Mouse (Mus musculus) thymus, postnatal 4 days (tissue): ENCODE data around the gene B3gat2.

Source experiments
- DNase-seq: peaks from one replicate; pipeline ENCODE4 v3.0.0; 2021

The B3gat2 gene

GRCm38 (mm10) chr1:23836630-23837029 lies 75.1 kb downstream of the B3gat2 start:
- DNase-seq: no peak

- DNase-seq: no peak
Observed at GRCm38 (mm10) chr1:23840924-23841323, 79.4 kb downstream of the B3gat2 start.

GRCm38 (mm10) chr1:23842629-23843028 lies 81.1 kb downstream of the B3gat2 start:
- DNase-seq: no peak

- no peak for DNase-seq
Observed at GRCm38 (mm10) chr1:23843790-23844189, 82.2 kb downstream of the B3gat2 start.

GRCm38 (mm10) chr1:23845007-23845406 lies 83.5 kb downstream of the B3gat2 start:
- DNase-seq: no peak

- no peak for DNase-seq
Observed at GRCm38 (mm10) chr1:23846044-23846680, 84.6 kb downstream of the B3gat2 start.

- no peak for DNase-seq
Observed at GRCm38 (mm10) chr1:23855623-23856022, 94.1 kb downstream of the B3gat2 start.

GRCm38 (mm10) chr1:23860944-23861343 lies 99.4 kb downstream of the B3gat2 start:
- DNase-seq: no peak

- DNase-seq: no peak
Observed at GRCm38 (mm10) chr1:23865566-23865965, 104.0 kb downstream of the B3gat2 start.

GRCm38 (mm10) chr1:23867350-23867862 lies 105.9 kb downstream of the B3gat2 start:
- DNase-seq: no peak

GRCm38 (mm10) chr1:23872194-23872593 lies 110.6 kb downstream of the B3gat2 start:
- no peak for DNase-seq

GRCm38 (mm10) chr1:23882681-23883080 lies 121.1 kb downstream of the B3gat2 start:
- DNase-seq: no peak

- DNase-seq: no peak
Observed at GRCm38 (mm10) chr1:23884087-23884668, 122.6 kb downstream of the B3gat2 start.

GRCm38 (mm10) chr1:23884914-23885313 lies 123.4 kb downstream of the B3gat2 start:
- no peak for DNase-seq

- DNase-seq: no peak
Observed at GRCm38 (mm10) chr1:23892072-23892471, 130.5 kb downstream of the B3gat2 start.
